9 mouse cellular contexts compared by ENCODE assay signal in genomic region chr7:63938066-63938913, GRCm38 (mm10). TPM values are rescaled to one million over a fixed set of nuclear protein-coding genes. Genes with fewer than 3 reads are reported as not detected.
DNase-seq lines count a peak whose midpoint lies in the region; ATAC-seq and TF ChIP-seq lines count a peak whose summit lies in the region.
"Had no signal": no experiment of that assay in that cellular context is flagged by ENCODE, and none has a peak within 500 bp of the region (broad histone marks: within the 10 kb centered on the region; RNA-seq: fewer than 3 reads in every experiment).

No protein-coding gene starts in this region.

- under 1% methylated on average over 119 of the region's 121 CpGs for WGBS in heart, embryonic 13.5 days
- under 1% methylated on average over 97 of the region's 121 CpGs for WGBS in hindbrain, embryonic 14.5 days
- under 1% methylated on average over 73 of the region's 121 CpGs for WGBS in liver, postnatal 0 days (ENCODE audit: insufficient replicate concordance)

- H3K9me3 ChIP-seq in heart, embryonic 13.5 days = no peaks in the 10 kb centered on the region
- no peaks in the 10 kb centered on the region for H3K9me3 ChIP-seq in ES-E14 (ENCODE audit: control insufficient read depth, insufficient read depth, low read depth, low read length)
- H3K9me3 ChIP-seq in hindbrain, embryonic 14.5 days (ENCODE audit: control insufficient read depth, low read length) = no peaks in the 10 kb centered on the region
- no peaks in the 10 kb centered on the region for H3K9me3 ChIP-seq in liver, postnatal 0 days (ENCODE audit: low read length)

- intact Hi-C loops in heart, postnatal 25 days (cut with DNase I) = loop anchor here (2.0 to 5.0 kb wide), 2 partner anchors 119 to 217 kb away; no protein-coding TSS in a partner anchor

- DNase-seq in heart, postnatal 25 days (ENCODE audit: low spot score) = no peak
- no peak for DNase-seq in ES-E14 (ENCODE audit: low read depth, low spot score)
- DNase-seq in embryo, embryonic 11.5 days (ENCODE audit: low read depth, low spot score) = peak; percentile 26
- no peak for DNase-seq in hindbrain, embryonic 14.5 days (ENCODE audit: low spot score)
- DNase-seq in liver, postnatal 0 days = no peak
- DNase-seq in right cerebral cortex, postnatal 4 days = peak; percentile 75
- DNase-seq in natural killer cell, adult 2 months (ENCODE audit: low spot score in 2 of 2) = no peak

- H3K27ac ChIP-seq in heart, embryonic 13.5 days (replicated peaks) = peak overlapping the region; percentile 94
- peak overlapping the region; percentile 96 for H3K27ac ChIP-seq in ES-E14 (ENCODE audit: insufficient read depth, low read depth, low read length, poor library complexity, severe bottlenecking)
- H3K27ac ChIP-seq in hindbrain, embryonic 14.5 days = peak overlapping the region; percentile 97
- H3K27ac ChIP-seq in liver, postnatal 0 days (ENCODE audit: low read depth) = peak overlapping the region; percentile 96

- peak overlapping the region; percentile 90 for H3K9ac ChIP-seq in heart, embryonic 13.5 days
- peak overlapping the region; percentile 92 for H3K9ac ChIP-seq in ES-E14 (ENCODE audit: insufficient read depth, low read depth, low read length, poor library complexity, severe bottlenecking)
- H3K9ac ChIP-seq in hindbrain, embryonic 14.5 days = peak overlapping the region; percentile 91
- H3K9ac ChIP-seq in liver, postnatal 0 days (replicated peaks) = peak overlapping the region; percentile 97

- H3K4me1 ChIP-seq in heart, embryonic 13.5 days = peaks cover 40% of the 10 kb centered on the region
- peaks cover 2 to 16% of the 10 kb centered on the region in 2 experiments; a peak in 2 of 4 replicates for H3K4me1 ChIP-seq in ES-E14 (ENCODE audit: control insufficient read depth in 2 of 2, insufficient read depth in 2 of 2, low read length in 2 of 2, poor library complexity in 1 of 2)
- peaks cover 32% of the 10 kb centered on the region for H3K4me1 ChIP-seq in hindbrain, embryonic 14.5 days (replicated peaks; ENCODE audit: control insufficient read depth, insufficient read depth, low read length)
- peaks cover 48% of the 10 kb centered on the region for H3K4me1 ChIP-seq in liver, postnatal 0 days (ENCODE audit: insufficient read depth)

- peak overlapping the region; percentile 73 for H3K4me3 ChIP-seq in heart, embryonic 13.5 days
- H3K4me3 ChIP-seq in ES-E14 (ENCODE audit: insufficient read depth in 1 of 2, low read depth in 1 of 2, low read length in 2 of 2, poor library complexity in 1 of 2, severe bottlenecking in 1 of 2) = peak overlapping the region; percentile 83 to 94
- peak overlapping the region; percentile 97 for H3K4me3 ChIP-seq in hindbrain, embryonic 14.5 days (replicated peaks; ENCODE audit: low read length)
- H3K4me3 ChIP-seq in liver, postnatal 0 days (ENCODE audit: low read depth, low read length) = peak overlapping the region; percentile 88

- in situ Hi-C loops in ES-E14 (cut with MboI; ENCODE audit: low sequenced_read_pairs in 2 of 2, unreplicated experiment in 2 of 2) = no loop called here

- TF ChIP-seq EP300 in liver, postnatal 0 days (IDR thresholded peaks at IDR 0.05; ENCODE audit: low read depth) = no peak

- H3K27me3 ChIP-seq in heart, embryonic 13.5 days (replicated peaks) = no peaks in the 10 kb centered on the region
- H3K27me3 ChIP-seq in hindbrain, embryonic 14.5 days (ENCODE audit: control insufficient read depth, insufficient read depth, low read length) = no peaks in the 10 kb centered on the region
- no peaks in the 10 kb centered on the region for H3K27me3 ChIP-seq in liver, postnatal 0 days (ENCODE audit: insufficient read depth, low read length)

- TF ChIP-seq CTCF in liver, postnatal 0 days (IDR thresholded peaks at IDR 0.05; ENCODE audit: low read depth) = no peak

- peak overlapping the region; percentile 94 for H3K4me2 ChIP-seq in heart, embryonic 13.5 days
- peak overlapping the region; percentile 86 for H3K4me2 ChIP-seq in hindbrain, embryonic 14.5 days (replicated peaks)
- peak overlapping the region; percentile 98 for H3K4me2 ChIP-seq in liver, postnatal 0 days (ENCODE audit: low read depth, low read length)

- ATAC-seq in heart, embryonic 13.5 days (ENCODE audit: extremely low read depth, insufficient number of reproducible peaks, low FRiP score, low TSS enrichment) = peak; percentile 11; the same call in 1 of the 2 replicates
- no peak; the same call in 1 of the 2 replicates for ATAC-seq in hindbrain, embryonic 14.5 days (ENCODE audit: low FRiP score)
- peak; percentile 37 for ATAC-seq in liver, postnatal 0 days

- no peaks in the 10 kb centered on the region for H3K36me3 ChIP-seq in heart, embryonic 13.5 days
- H3K36me3 ChIP-seq in ES-E14 (ENCODE audit: control insufficient read depth, insufficient read depth, low read length, poor library complexity, severe bottlenecking) = peaks cover 6% of the 10 kb centered on the region; the same call in 1 of the 2 replicates
- H3K36me3 ChIP-seq in hindbrain, embryonic 14.5 days (replicated peaks; ENCODE audit: control insufficient read depth, insufficient read depth) = no peaks in the 10 kb centered on the region
- H3K36me3 ChIP-seq in liver, postnatal 0 days (replicated peaks; ENCODE audit: insufficient read depth, low read length) = no peaks in the 10 kb centered on the region

TF ChIP-seq in ES-E14, 5 proteins besides CTCF, POLR2A, EP300 and RAD21:
- TF ChIP-seq HCFC1 (IDR thresholded peaks at IDR 0.05; ENCODE audit: borderline replicate concordance, insufficient read depth, low read length) = no peak
- no peak for TF ChIP-seq ZNF384 (IDR thresholded peaks at IDR 0.05; ENCODE audit: low read depth, low read length)
- TF ChIP-seq CHD2 (IDR thresholded peaks at IDR 0.05; ENCODE audit: low read depth, low read length) = no peak
- TF ChIP-seq MAFK (IDR thresholded peaks at IDR 0.05; ENCODE audit: insufficient read depth, low read depth, low read length) = no peak
- no peak for TF ChIP-seq ZC3H11A (IDR thresholded peaks at IDR 0.05; ENCODE audit: borderline replicate concordance, low read depth, low read length)

RNA-seq across cellular contexts. Expression of gene Klf13, which starts 0.4 kb away (rescaled TPM):
- polyA plus RNA-seq in heart, embryonic 13.5 days (2015; fragmentation: Nextera tagmentation; extraction: Ambion mirVana) = 16.0 and 16.6 TPM in 2 replicates
- 10 to 100 TPM; 43.8 to 63.8 TPM for total RNA-seq in heart, postnatal 25 days (2021)
- total RNA-seq in ES-E14 (2012; rRNA removed) = 25.8 and 29.4 TPM in 2 replicates
- polyA plus RNA-seq in hindbrain, embryonic 14.5 days (2014; fragmentation: Nextera tagmentation; extraction: Ambion mirVana) = 25.2 and 25.4 TPM in 2 replicates
- polyA plus RNA-seq in liver, postnatal 0 days (2015; fragmentation: Nextera tagmentation; extraction: Ambion mirVana) = 25.5 and 25.7 TPM in 2 replicates

RNA-seq across cellular contexts. Expression of gene E030018B13Rik, which starts 21.6 kb away (rescaled TPM):
- not detected in 2 replicates for polyA plus RNA-seq in heart, embryonic 13.5 days (2015; fragmentation: Nextera tagmentation; extraction: Ambion mirVana)
- total RNA-seq in heart, postnatal 25 days (2021) = not detected
- 0.21 TPM in 1 of 2 replicates, not detected in the other for total RNA-seq in ES-E14 (2012; rRNA removed)
- not detected in 2 replicates for polyA plus RNA-seq in hindbrain, embryonic 14.5 days (2014; fragmentation: Nextera tagmentation; extraction: Ambion mirVana)
- 0.14 TPM in 1 of 2 replicates, not detected in the other for polyA plus RNA-seq in liver, postnatal 0 days (2015; fragmentation: Nextera tagmentation; extraction: Ambion mirVana)
- total RNA-seq: adrenal gland, adult 18-20 months had no signal

Comparison
In these comparisons a context has a peak if more than half of its experiments do, and no peak if none do; other contexts are left out.
1. DNase-seq: peak in embryo, embryonic 11.5 days (single experiment) and right cerebral cortex, postnatal 4 days (single experiment); none in heart, postnatal 25 days (single experiment), ES-E14 (single experiment), hindbrain, embryonic 14.5 days (single experiment), liver, postnatal 0 days (single experiment) and natural killer cell, adult 2 months (0 of 2).
2. Peak in every context shown above with its lines, with median percentiles within 50 percentile points of each other: H3K27ac ChIP-seq, H3K4me2 ChIP-seq, H3K4me3 ChIP-seq and H3K9ac ChIP-seq.